Mouse (Mus musculus) heart, adult 2 months (tissue): ENCODE measurements around the gene Crnkl1. TPM values are rescaled to one million over a fixed set of nuclear protein-coding genes. Genes with fewer than 3 reads are reported as not detected.
"Not testable (repeated sequence)": the region's sequence is repeated elsewhere in the genome, so short reads cannot be mapped to it uniquely, and the experiment has no call there.

ENCODE experiments used
- DNase-seq, 2 experiments: peaks; one replicate each; pipeline ENCODE4 v3.0.0; 2021
- H3K27ac ChIP-seq: fragments of 200-600 bp; 2 replicates; pipeline ENCODE4 v1.8.1; 2022
- H3K27me3 ChIP-seq: fragments of 200-500 bp; 2 replicates; pipeline ENCODE4 v1.6.1; 2012; ENCODE audit warnings: mild to moderate bottlenecking, low read length, inconsistent platforms, mixed read lengths; ENCODE audit not compliant: control insufficient read depth, insufficient read depth
- H3K36me3 ChIP-seq: fragments of 200-500 bp; 2 replicates; pipeline ENCODE4 v1.6.1; 2012; ENCODE audit warnings: low read length, inconsistent platforms; ENCODE audit not compliant: control insufficient read depth, insufficient read depth
- H3K4me1 ChIP-seq: fragments of 200-500 bp; 2 replicates; pipeline ENCODE4 v1.6.1; 2011; ENCODE audit warnings: low read length; ENCODE audit not compliant: control insufficient read depth, insufficient read depth
- H3K4me3 ChIP-seq: fragments of 200-600 bp; 2 replicates; pipeline ENCODE4 v1.8.1; 2022
- H3K79me2 ChIP-seq: fragments of 200-500 bp; replicated peaks from 2 replicates; pipeline ENCODE4 v1.6.1; 2012; ENCODE audit warnings: mild to moderate bottlenecking, inconsistent platforms, low read length, moderate library complexity, mixed read lengths; ENCODE audit not compliant: control insufficient read depth, insufficient read depth
- H3K9ac ChIP-seq: fragments of 200-500 bp; 2 replicates; pipeline ENCODE4 v1.6.1; 2012; ENCODE audit warnings: low read depth, mild to moderate bottlenecking, control low read depth, inconsistent platforms, low read length, mixed read lengths
- CTCF ChIP-seq: fragments of 200-600 bp; IDR thresholded peaks from 2 replicates; pipeline ENCODE4 v1.8.1; 2022; ENCODE audit warnings: antibody characterized with exemption, mild to moderate bottlenecking, moderate library complexity
- EP300 ChIP-seq: fragments of 200-500 bp; IDR thresholded peaks from 2 replicates; pipeline ENCODE4 v1.6.1; 2011; ENCODE audit warnings: low read depth, low read length, control low read depth; ENCODE audit not compliant: insufficient read depth
- POLR2A ChIP-seq: fragments of 200-500 bp; IDR thresholded peaks from 2 replicates; pipeline ENCODE4 v1.6.1; 2011; ENCODE audit warnings: mild to moderate bottlenecking, low read depth, low read length, control low read depth; ENCODE audit not compliant: insufficient read depth
- WGBS: fragments of 180-500 bp; shearing (Covaris S2); methylation state at CpG from one replicate; pipeline ENCODE4 v1.1.7; 2018; 5-methylcytosine and 5-hydroxymethylcytosine counted together
- intact Hi-C: fragments of 180-260 bp; cut with DNase I; formaldehyde crosslinking; loops from one replicate; pipeline ENCODE4 v1.15.1; 2025
- polyA plus RNA-seq: library from polyadenylated mRNA; depleted of rRNA; stranded (reverse); fragments of >200 nt; gene quantifications from 2 replicates; pipeline ENCODE4 v1.2.3, GENCODE M21; 2012
- total RNA-seq, 2 experiments: library from RNA; stranded (reverse); gene quantifications; 2 replicates each; pipeline ENCODE4 v1.2.3; 2021

The Crnkl1 gene
- total and polyA plus RNA-seq, 3 experiments = 3.8 to 20.0 (median 17.2) TPM

DNA sequence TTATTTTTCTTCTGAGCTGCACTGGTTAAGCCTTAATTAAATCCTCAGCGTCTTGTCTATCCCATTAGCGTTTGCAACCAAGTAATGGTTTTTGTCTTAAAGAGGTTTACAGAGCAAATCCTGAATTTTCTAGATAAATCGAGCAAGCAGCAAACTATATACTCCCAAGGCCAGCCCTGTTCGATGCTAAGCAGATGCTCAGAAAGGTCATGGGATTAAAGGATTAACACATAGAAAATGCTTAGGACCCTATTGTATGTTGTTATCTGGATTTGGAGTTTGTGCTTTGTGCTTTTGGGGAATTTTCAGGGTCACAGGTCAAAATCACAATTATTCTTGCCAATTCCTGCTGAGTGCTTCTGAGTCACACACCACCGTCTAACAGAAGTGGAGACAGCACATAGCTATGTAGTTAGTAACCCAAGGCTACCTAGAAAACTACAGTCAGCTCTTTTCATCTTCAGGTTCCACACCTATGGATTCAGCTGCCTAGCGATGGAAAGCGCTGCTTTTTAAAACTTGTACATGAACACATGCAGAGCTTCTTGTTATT, 13.7 kb upstream of the Crnkl1 start:
- H3K4me3 ChIP-seq = no peak overlapping the region
- WGBS = 66% methylated on average over 7 of the region's 7 CpGs
- intact Hi-C loops = no loop called here
- H3K36me3 ChIP-seq = no peaks in the 10 kb centered on the region
- TF ChIP-seq EP300 = no peak
- TF ChIP-seq POLR2A = no peak
- TF ChIP-seq CTCF = no peak
- H3K4me1 ChIP-seq = no peaks in the 10 kb centered on the region
- DNase-seq = no peak
- H3K79me2 ChIP-seq = no peaks in the 10 kb centered on the region
- no peak overlapping the region for H3K9ac ChIP-seq
- no peak overlapping the region for H3K27ac ChIP-seq
- no peaks in the 10 kb centered on the region for H3K27me3 ChIP-seq

DNA sequence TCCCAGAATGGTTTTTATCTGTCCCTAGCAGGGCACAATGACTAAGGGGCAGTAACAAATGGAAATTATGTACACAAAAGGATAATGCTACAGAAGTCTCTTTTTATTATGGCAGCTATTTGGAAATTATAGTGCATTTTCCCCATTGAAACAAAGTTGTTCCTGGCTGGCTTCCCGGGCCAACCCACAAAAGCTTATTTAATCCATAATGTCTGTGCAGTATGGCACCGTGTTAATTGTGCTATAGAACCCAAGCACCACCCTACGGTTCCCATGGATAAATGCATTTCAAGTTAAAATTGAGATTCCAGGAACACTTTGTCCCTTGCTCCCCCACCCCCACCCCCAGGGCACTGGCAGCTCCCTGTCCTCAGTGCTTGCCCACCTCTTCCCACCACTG, 9.5 kb upstream of the Crnkl1 start:
- Histone ChIP-seq H3K9ac (no peak overlapping the region), H3K4me1 (no peaks in the 10 kb centered on the region), H3K79me2 (no peaks in the 10 kb centered on the region), H3K27ac (no peak overlapping the region), H3K4me3 (no peak overlapping the region), H3K27me3 (no peaks in the 10 kb centered on the region), H3K36me3 (no peaks in the 10 kb centered on the region)
- intact Hi-C loops = no loop called here
- DNase-seq = no peak
- no peak for TF ChIP-seq EP300
- TF ChIP-seq POLR2A = no peak
- no peak for TF ChIP-seq CTCF
- 84% methylated on average over 3 of the region's 3 CpGs for WGBS

DNA sequence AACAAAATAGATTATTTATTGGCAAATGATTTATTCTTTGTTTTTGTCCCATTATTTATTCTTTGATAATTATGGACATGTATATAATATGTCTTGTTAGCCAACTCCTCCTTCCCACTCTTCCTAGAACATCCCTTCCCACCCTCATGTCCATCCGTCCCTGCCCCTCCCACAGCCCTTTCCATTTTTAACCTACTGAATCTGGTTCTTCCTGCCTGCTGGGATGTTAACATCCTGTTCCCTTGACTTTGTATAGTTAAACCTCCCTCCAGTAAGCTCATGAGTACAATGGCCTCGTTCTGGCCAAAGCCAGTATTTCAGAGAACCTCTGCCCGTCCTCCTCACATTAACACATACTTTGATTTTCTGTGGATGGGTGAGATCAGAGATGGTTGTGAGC, 6.6 kb upstream of the Crnkl1 start:
- no peaks in the 10 kb centered on the region for H3K27me3 ChIP-seq
- no peaks in the 10 kb centered on the region for H3K36me3 ChIP-seq
- no peak overlapping the region for H3K4me3 ChIP-seq
- no peaks in the 10 kb centered on the region for H3K4me1 ChIP-seq
- no peak for DNase-seq
- WGBS = 21% methylated on average over 3 of the region's 3 CpGs
- H3K79me2 ChIP-seq = no peaks in the 10 kb centered on the region
- intact Hi-C loops = no loop called here
- H3K27ac ChIP-seq = no peak overlapping the region
- no peak overlapping the region for H3K9ac ChIP-seq
- TF ChIP-seq CTCF (no peak), POLR2A (no peak), EP300 (no peak)

DNA sequence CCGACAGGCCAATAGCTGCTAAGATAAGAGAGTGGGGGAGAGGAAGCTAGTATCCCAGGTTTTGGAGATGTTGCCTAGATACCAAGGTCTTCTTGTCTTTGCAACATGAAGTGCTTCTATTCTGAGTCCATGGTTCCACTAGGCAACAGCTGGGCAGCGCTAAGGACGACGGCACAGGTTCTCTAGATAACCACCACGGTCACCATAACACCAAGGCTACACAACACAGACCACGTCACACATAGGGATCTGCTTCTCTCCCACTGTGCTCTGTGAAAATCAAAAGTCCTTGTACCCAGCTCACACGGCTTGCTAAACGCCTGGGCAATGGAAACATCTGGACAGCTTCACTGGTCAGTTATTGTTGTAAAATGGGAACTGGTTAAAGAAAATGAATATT, 2.2 kb upstream of the Crnkl1 start:
- H3K4me3 ChIP-seq = peak overlapping the region; percentile 29; the same call in 1 of the 2 replicates
- TF ChIP-seq CTCF (no peak), EP300 (peak; percentile 82; the same call in 1 of the 2 replicates), POLR2A (peak; percentile 50; the same call in 1 of the 2 replicates)
- 50% methylated on average over 8 of the region's 8 CpGs for WGBS
- no peak overlapping the region; the same call in 1 of the 2 replicates for H3K9ac ChIP-seq
- intact Hi-C loops = no loop called here
- H3K4me1 ChIP-seq = no peaks in the 10 kb centered on the region
- DNase-seq = peak; percentile 31 to 73
- H3K27me3 ChIP-seq = no peaks in the 10 kb centered on the region
- no peaks in the 10 kb centered on the region for H3K36me3 ChIP-seq
- no peaks in the 10 kb centered on the region for H3K79me2 ChIP-seq
- H3K27ac ChIP-seq = peak overlapping the region; percentile 85

DNA sequence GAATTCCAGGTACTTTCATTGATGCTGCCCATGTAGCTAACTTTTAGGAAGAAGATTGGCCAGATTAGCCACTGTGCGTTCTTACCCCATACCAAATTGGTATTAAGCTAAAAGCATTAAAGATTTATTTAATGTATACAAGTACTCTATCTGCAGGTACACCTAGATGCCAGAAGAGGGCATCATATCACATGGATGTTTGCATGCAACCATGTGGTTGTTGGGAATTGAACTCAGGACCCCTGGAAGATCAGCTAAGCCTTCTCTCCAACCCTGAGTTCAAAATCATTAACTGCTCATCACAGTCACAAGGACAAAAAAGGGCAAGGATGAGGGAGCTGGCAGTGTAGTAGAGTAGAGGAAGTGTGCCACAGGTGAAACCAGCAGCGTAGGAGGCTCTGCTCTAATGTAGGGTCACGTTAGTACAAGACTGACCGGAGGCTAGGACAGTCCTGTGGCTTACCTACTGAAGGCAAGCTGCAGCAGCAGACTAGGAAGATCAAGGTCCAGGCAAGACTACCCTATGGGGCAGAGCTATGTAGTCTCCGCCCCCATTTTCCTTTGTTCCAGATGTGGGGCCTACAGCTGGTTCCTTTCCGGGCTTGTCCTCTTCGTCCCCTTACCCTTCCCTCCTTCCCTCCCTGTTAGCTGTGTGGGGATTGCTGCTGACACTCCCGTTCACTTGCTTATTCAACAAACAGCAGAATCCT, 13.7 kb downstream of the Crnkl1 start:
- Histone ChIP-seq H3K9ac (no peak overlapping the region), H3K27me3 (no peaks in the 10 kb centered on the region), H3K79me2 (no peaks in the 10 kb centered on the region), H3K4me3 (no peak overlapping the region), H3K4me1 (no peaks in the 10 kb centered on the region), H3K36me3 (peaks cover 17% of the 10 kb centered on the region), H3K27ac (no peak overlapping the region)
- DNase-seq = no peak
- 86% methylated on average over 8 of the region's 8 CpGs for WGBS
- intact Hi-C loops = no loop called here
- peak; percentile 55 for TF ChIP-seq CTCF
- no peak for TF ChIP-seq POLR2A
- TF ChIP-seq EP300 = no peak

DNA sequence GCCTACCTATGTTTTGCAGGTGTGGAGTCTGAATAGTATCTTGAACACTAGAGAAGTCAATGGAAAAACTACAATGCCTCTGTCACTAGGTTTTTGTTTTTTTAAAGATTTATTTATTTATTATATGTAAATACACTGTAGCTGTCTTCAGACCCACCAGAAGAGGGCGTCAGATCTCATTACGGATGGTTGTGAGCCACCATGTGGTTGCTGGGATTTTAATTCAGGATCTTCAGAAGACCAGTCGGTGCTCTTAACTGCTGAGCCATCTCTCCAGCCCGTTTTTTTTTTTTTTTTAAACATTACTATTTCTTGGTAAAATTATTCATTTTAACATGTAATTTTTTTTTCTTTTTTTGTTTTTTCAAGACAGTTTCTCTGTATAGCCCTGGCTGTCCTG, 28.9 kb downstream of the Crnkl1 start:
- WGBS = 17% methylated on average over 4 of the region's 4 CpGs
- H3K79me2 ChIP-seq, intact Hi-C loops, H3K9ac ChIP-seq, DNase-seq, H3K27me3 ChIP-seq, H3K27ac ChIP-seq, H3K4me3 ChIP-seq: not testable (repeated sequence)
- Histone ChIP-seq H3K4me1 (peaks cover 10% of the 10 kb centered on the region), H3K36me3 (peaks cover 36% of the 10 kb centered on the region)
- TF ChIP-seq CTCF = peak; percentile 64
